12 mouse cellular contexts compared by ENCODE assay signal in the genomic region with DNA sequence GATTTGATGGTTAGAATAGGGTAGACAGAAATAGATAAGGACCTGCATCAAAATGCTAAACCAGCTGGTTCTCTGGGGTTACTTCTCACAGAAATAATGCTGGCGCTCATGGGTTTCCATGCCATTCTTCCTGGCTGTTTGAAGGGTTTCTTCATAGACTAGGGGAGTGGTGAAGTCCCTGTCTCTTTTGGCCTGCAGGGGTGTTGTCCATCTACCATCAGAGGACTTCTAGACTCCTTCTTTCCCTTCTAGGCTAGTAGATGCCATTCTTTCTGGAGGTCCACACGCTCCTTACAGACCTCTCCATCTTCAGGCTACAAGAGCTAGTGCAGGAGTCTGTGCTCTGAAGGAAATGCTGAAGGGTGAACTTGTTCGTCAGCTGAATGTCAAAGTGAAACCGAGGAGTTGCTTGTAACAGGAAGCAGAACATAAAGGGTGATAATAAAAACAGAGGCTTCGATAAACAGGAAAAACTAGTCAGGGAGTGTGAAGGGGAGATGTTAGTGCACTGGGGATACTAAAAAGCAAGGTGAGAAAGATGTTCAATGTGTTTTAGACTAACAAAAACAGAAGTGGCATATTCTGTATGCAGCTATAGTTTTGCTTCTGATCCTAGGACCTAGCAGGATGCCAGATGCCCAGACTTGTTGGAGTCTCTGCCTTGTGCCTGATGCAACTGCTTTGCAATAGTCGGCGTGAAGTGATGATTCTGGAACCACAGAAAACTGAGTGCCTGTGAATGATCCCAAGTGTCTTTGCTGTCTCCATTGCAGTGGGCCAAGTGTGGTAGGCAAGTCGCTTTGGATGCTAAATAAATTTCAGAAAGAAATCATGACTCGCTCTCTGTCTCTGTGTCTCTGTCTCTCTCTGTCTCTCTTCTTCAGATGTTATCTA.
A peak's percentile ranks its signal among the peaks of the same experiment; 100 is the strongest.
DNase-seq lines count a peak whose midpoint lies in the region; ATAC-seq lines count a peak whose summit lies in the region.
"Had no signal": no experiment of that assay in that cellular context is flagged by ENCODE, and none has a peak within 500 bp of the region (broad histone marks: within the 10 kb centered on the region; RNA-seq: fewer than 3 reads in every experiment).

No protein-coding gene starts in this region.

- no peaks in the 10 kb centered on the region for H3K9me3 ChIP-seq in kidney, embryonic 14.5 days (ENCODE audit: control insufficient read depth, low read length)
- H3K9me3 ChIP-seq: heart, embryonic 15.5 days had no signal

- H3K4me1 ChIP-seq in kidney, embryonic 14.5 days (ENCODE audit: control insufficient read depth, insufficient read depth, low read length): peaks cover 7% of the 10 kb centered on the region; the same call in 1 of the 2 replicates
- H3K4me1 ChIP-seq in brown adipose tissue, adult 24 weeks (ENCODE audit: control insufficient read depth, insufficient read depth, insufficient read length, low read length): no peaks in the 10 kb centered on the region; the same call in 1 of the 2 replicates

- no peaks in the 10 kb centered on the region for H3K36me3 ChIP-seq in kidney, embryonic 14.5 days (ENCODE audit: control insufficient read depth, insufficient read depth, low read length)
- H3K36me3 ChIP-seq: heart, embryonic 15.5 days had no signal

- no peak overlapping the region for H3K4me3 ChIP-seq in kidney, embryonic 14.5 days (ENCODE audit: low read length)
- H3K4me3 ChIP-seq in brown adipose tissue, adult 24 weeks (ENCODE audit: insufficient read depth, low read depth, low read length): no peak overlapping the region
- H3K4me3 ChIP-seq: heart, embryonic 15.5 days had no signal

- no peak for ATAC-seq in kidney, embryonic 14.5 days (ENCODE audit: low FRiP score, low TSS enrichment)

- H3K9ac ChIP-seq in kidney, embryonic 14.5 days (ENCODE audit: low read depth, low read length): no peak overlapping the region
- H3K9ac ChIP-seq: heart, embryonic 15.5 days had no signal

- DNase-seq in kidney, adult 9 months: peak; percentile 21
- DNase-seq in B cell, adult 2 months: peak; percentile 16 to 27
- DNase-seq in lung, postnatal 36 days: peak; percentile 29
- no peak for DNase-seq in neural tube, embryonic 10.5 days (ENCODE audit: extremely low spot score, low spot score)
- no peak for DNase-seq in cerebellum, adult 8-10 months
- no peak for DNase-seq in adrenal gland, adult 8-10 months
- DNase-seq: cerebellum, adult 18-20 months; kidney, adult 18-20 months; midbrain, embryonic 14.5 days had no signal

- no peaks in the 10 kb centered on the region for H3K27me3 ChIP-seq in kidney, embryonic 14.5 days (ENCODE audit: control insufficient read depth, insufficient read depth, low read length)
- H3K27me3 ChIP-seq: heart, embryonic 15.5 days had no signal

- no peak overlapping the region for H3K27ac ChIP-seq in kidney, embryonic 14.5 days (ENCODE audit: low read depth, low read length)
- peak overlapping the region; percentile 45; the same call in 1 of the 2 replicates for H3K27ac ChIP-seq in brown adipose tissue, adult 24 weeks (replicated peaks; ENCODE audit: low read depth, low read length)
- H3K27ac ChIP-seq: heart, embryonic 15.5 days had no signal

- 64% methylated on average over 9 of the region's 9 CpGs for WGBS in kidney, embryonic 14.5 days

- H3K4me2 ChIP-seq in kidney, embryonic 14.5 days (replicated peaks; ENCODE audit: low read depth, low read length): no peak overlapping the region
- H3K4me2 ChIP-seq: heart, embryonic 15.5 days had no signal

Comparison
In these comparisons a context has a peak if more than half of its experiments do, and no peak if none do; other contexts are left out.
1. DNase-seq: peak in kidney, adult 9 months (single experiment), B cell, adult 2 months (2 of 2) and lung, postnatal 36 days (single experiment); none in neural tube, embryonic 10.5 days (single experiment), cerebellum, adult 8-10 months (single experiment) and adrenal gland, adult 8-10 months (single experiment).